Mouse (Mus musculus) duodenum, adult 2 months (tissue): Measurements from ENCODE around the gene 1700018F24Rik. TPM values are rescaled to one million over a fixed set of nuclear protein-coding genes. Genes with fewer than 3 reads are reported as not detected.

Source experiments
- polyA plus RNA-seq: library from polyadenylated mRNA; depleted of rRNA; stranded (reverse); fragments of >200 nt; gene quantifications from 2 replicates; pipeline ENCODE4 v1.2.3, GENCODE M21; 2012; ENCODE audit warnings: low replicate concordance; rRNA removed

Gene 1700018F24Rik
- polyA plus RNA-seq, result not detected in 2 replicates

GRCm38 (mm10) chr5:145042690-145043089 is at the start of gene 1700018F24Rik:
1700018F24Rik (plus strand) TSS chr5:145042990.

GRCm38 (mm10) chr5:145032391-145032790 is 10.4 kb upstream of the 1700018F24Rik start, which contains the start of gene Gm4871:
Gm4871 (minus strand) TSS chr5:145032754.

GRCm38 (mm10) chr5:145083632-145084451 is 41.1 kb downstream of the 1700018F24Rik start, which contains the start of the genes Arpc1a and Kpna7:
Arpc1a (plus strand) TSS chr5:145083830.
Kpna7 (minus strand) TSS chr5:145084030.

Other genes with a start within 250 kb of the 1700018F24Rik start
- gene Smurf1, start 77.1 kb upstream of the 1700018F24Rik start, polyA plus RNA-seq, result 12.1 and 13.4 TPM in 2 replicates
- gene Gm4871, start 10.2 kb upstream of the 1700018F24Rik start, polyA plus RNA-seq, result not detected in 2 replicates
- 67.4 and 87.0 TPM in 2 replicates for gene Arpc1a, start 40.8 kb downstream of the 1700018F24Rik start, polyA plus RNA-seq
- gene Kpna7, start 41.0 kb downstream of the 1700018F24Rik start, polyA plus RNA-seq, result 0.09 TPM in 1 of 2 replicates, not detected in the other
- gene Arpc1b, start 71.2 kb downstream of the 1700018F24Rik start, polyA plus RNA-seq, result 527 and 606 TPM in 2 replicates
- 19.7 and 24.5 TPM in 2 replicates for gene Pdap1, start 97.2 kb downstream of the 1700018F24Rik start, polyA plus RNA-seq
- gene Bud31, start 97.4 kb downstream of the 1700018F24Rik start, polyA plus RNA-seq, result 35.8 and 42.8 TPM in 2 replicates
- 7.7 and 8.0 TPM in 2 replicates for gene Ptcd1, start 124.1 kb downstream of the 1700018F24Rik start, polyA plus RNA-seq
- gene Cpsf4, start 124.2 kb downstream of the 1700018F24Rik start, polyA plus RNA-seq, result 24.4 and 27.3 TPM in 2 replicates
- 95.6 and 164 TPM in 2 replicates for gene Atp5j2, start 149.1 kb downstream of the 1700018F24Rik start, polyA plus RNA-seq
- gene Zkscan14, start 158.9 kb downstream of the 1700018F24Rik start, polyA plus RNA-seq, result 1.5 and 2.4 TPM in 2 replicates
- gene Zkscan5, start 161.6 kb downstream of the 1700018F24Rik start, polyA plus RNA-seq, result 2.0 and 2.3 TPM in 2 replicates
- gene Zfp655, start 188.7 kb downstream of the 1700018F24Rik start, polyA plus RNA-seq, result 6.7 and 7.4 TPM in 2 replicates
- gene Zscan25, start 237.5 kb downstream of the 1700018F24Rik start, polyA plus RNA-seq, result 9.2 and 9.5 TPM in 2 replicates